Mouse (Mus musculus): ENCODE data around the gene Msrb3. TPM values are rescaled to one million over a fixed set of nuclear protein-coding genes. Genes with fewer than 3 reads are reported as not detected.

The Msrb3 gene
- total and polyA plus RNA-seq, 3 experiments = 0.15 TPM; not detected in 1

- no peak overlapping the region for H3K27ac ChIP-seq (ENCODE audit: control insufficient read depth, low read depth, low read length)
- H3K36me3 ChIP-seq (ENCODE audit: control insufficient read depth in 1 of 2, insufficient read depth in 2 of 2, low read length in 2 of 2) = peaks cover 0 to 9% of the 10 kb centered on the region in 2 experiments; a peak in 2 of 4 replicates
- TF ChIP-seq MEF2A (IDR thresholded peaks at IDR 0.05; ENCODE audit: extremely low read depth, insufficient replicate concordance, low read depth, low read length, poor library complexity, severe bottlenecking) (no peak), NRF1 (IDR thresholded peaks at IDR 0.05; ENCODE audit: insufficient read depth, low read depth, low read length, poor library complexity, severe bottlenecking) (no peak), USF1 (IDR thresholded peaks at IDR 0.05; ENCODE audit: low read depth, low read length) (no peak), E2F4 (IDR thresholded peaks at IDR 0.05; ENCODE audit: borderline replicate concordance, low read depth, low read length) (no peak), GATA1 (IDR thresholded peaks at IDR 0.05; ENCODE audit: low read depth, low read length) (no peak), ZC3H11A (IDR thresholded peaks at IDR 0.05; ENCODE audit: low read depth, low read length) (no peak), NELFE (IDR thresholded peaks at IDR 0.05; ENCODE audit: low read depth, low read length) (no peak), MAX (IDR thresholded peaks at IDR 0.05; ENCODE audit: low read length) (no peak), MYB (IDR thresholded peaks at IDR 0.05; ENCODE audit: low read depth, low read length) (no peak), MAZ (IDR thresholded peaks at IDR 0.05; ENCODE audit: low read depth, low read length) (no peak), ELF1 (IDR thresholded peaks at IDR 0.05; ENCODE audit: low read depth, low read length) (no peak), SIN3A (IDR thresholded peaks at IDR 0.05; ENCODE audit: low read length) (no peak), ZNF384 (IDR thresholded peaks at IDR 0.05; ENCODE audit: low read depth, low read length) (no peak), POLR2A (IDR thresholded peaks at IDR 0.05; ENCODE audit: control insufficient read depth in 1 of 2, insufficient read depth in 1 of 2, low read depth in 1 of 2, low read length in 2 of 2, poor library complexity in 1 of 2) (no peak), GABPA (IDR thresholded peaks at IDR 0.05; ENCODE audit: low read depth, low read length) (no peak), JUND (IDR thresholded peaks at IDR 0.05; ENCODE audit: low read depth, low read length) (no peak), SMC3 (IDR thresholded peaks at IDR 0.05; ENCODE audit: low read depth, low read length) (no peak)
- H3K4me3 ChIP-seq (ENCODE audit: control insufficient read depth in 1 of 2, insufficient read depth in 1 of 2, low read depth in 2 of 2, low read length in 2 of 2) = no peak overlapping the region
- H3K4me1 ChIP-seq (ENCODE audit: control insufficient read depth in 1 of 2, insufficient read depth in 2 of 2, low read length in 2 of 2) = peaks cover 0 to 10% of the 10 kb centered on the region in 2 experiments; a peak in 2 of 4 replicates
- DNase-seq (ENCODE audit: low read depth, low spot score) = no peak
- no peak overlapping the region for H3K9ac ChIP-seq (ENCODE audit: control insufficient read depth, low read depth, low read length, poor library complexity, severe bottlenecking)
- no peaks in the 10 kb centered on the region; the same call in 1 of the 2 replicates for H3K79me2 ChIP-seq (ENCODE audit: control insufficient read depth, insufficient read depth, low read length, poor library complexity)
- H3K27me3 ChIP-seq (ENCODE audit: control insufficient read depth in 1 of 2, insufficient read depth in 2 of 2, low read length in 2 of 2) = no peaks in the 10 kb centered on the region
- H3K9me3 ChIP-seq (replicated peaks; ENCODE audit: insufficient read depth, low read length) = no peaks in the 10 kb centered on the region
These were observed 24.6 kb downstream of the Msrb3 start for GRCm38 (mm10) chr10:120874261-120874660.

GRCm38 (mm10) chr10:120873646-120874201 lies 25.2 kb downstream of the Msrb3 start:
- no peaks in the 10 kb centered on the region; the same call in 1 of the 2 replicates for H3K79me2 ChIP-seq (ENCODE audit: control insufficient read depth, insufficient read depth, low read length, poor library complexity)
- H3K27ac ChIP-seq (ENCODE audit: control insufficient read depth, low read depth, low read length) = no peak overlapping the region
- H3K4me3 ChIP-seq (ENCODE audit: control insufficient read depth in 1 of 2, insufficient read depth in 1 of 2, low read depth in 2 of 2, low read length in 2 of 2) = no peak overlapping the region
- no peak for DNase-seq (ENCODE audit: low read depth, low spot score)
- no peak overlapping the region for H3K9ac ChIP-seq (ENCODE audit: control insufficient read depth, low read depth, low read length, poor library complexity, severe bottlenecking)
- no peaks in the 10 kb centered on the region for H3K9me3 ChIP-seq (replicated peaks; ENCODE audit: insufficient read depth, low read length)
- TF ChIP-seq CTCF (IDR thresholded peaks at IDR 0.05 in 2 of 3, conservative IDR thresholded peaks at IDR 0.05 in 1 of 3; ENCODE audit: control insufficient read depth in 1 of 3, insufficient read depth in 1 of 3, low read depth in 2 of 3, low read length in 3 of 3, poor library complexity in 1 of 3, severe bottlenecking in 1 of 3) = no peak
- no peak for TF ChIP-seq HCFC1 (IDR thresholded peaks at IDR 0.05; ENCODE audit: low read depth, low read length)
- TF ChIP-seq CHD2 (IDR thresholded peaks at IDR 0.05; ENCODE audit: low read length) = no peak
- TF ChIP-seq ETS1 (IDR thresholded peaks at IDR 0.05; ENCODE audit: low read depth, low read length) = no peak
- no peak for TF ChIP-seq MAZ (IDR thresholded peaks at IDR 0.05; ENCODE audit: low read depth, low read length)
- no peak for TF ChIP-seq MAX (IDR thresholded peaks at IDR 0.05; ENCODE audit: low read length)
- no peak for TF ChIP-seq SIN3A (IDR thresholded peaks at IDR 0.05; ENCODE audit: low read length)
- TF ChIP-seq KAT2A (conservative IDR thresholded peaks at IDR 0.05; ENCODE audit: low read depth, low read length) = no peak
- TF ChIP-seq CHD1 (IDR thresholded peaks at IDR 0.05; ENCODE audit: low read depth, low read length) = no peak
- no peak for TF ChIP-seq E2F4 (IDR thresholded peaks at IDR 0.05; ENCODE audit: borderline replicate concordance, low read depth, low read length)
- no peak for TF ChIP-seq JUND (IDR thresholded peaks at IDR 0.05; ENCODE audit: low read depth, low read length)
- no peak for TF ChIP-seq POLR2AphosphoS5 (IDR thresholded peaks at IDR 0.05; ENCODE audit: borderline replicate concordance, low read depth, low read length)
- no peak for TF ChIP-seq BHLHE40 (IDR thresholded peaks at IDR 0.05; ENCODE audit: borderline replicate concordance, low read depth, low read length)
- TF ChIP-seq TAL1 (IDR thresholded peaks at IDR 0.05; ENCODE audit: low read length) = no peak
- no peak for TF ChIP-seq USF2 (IDR thresholded peaks at IDR 0.05; ENCODE audit: borderline replicate concordance in 1 of 2, insufficient read depth in 1 of 2, low read depth in 1 of 2, low read length in 2 of 2)
- TF ChIP-seq ZC3H11A (IDR thresholded peaks at IDR 0.05; ENCODE audit: low read depth, low read length) = no peak
- H3K4me1 ChIP-seq (ENCODE audit: control insufficient read depth in 1 of 2, insufficient read depth in 2 of 2, low read length in 2 of 2) = peaks cover 0 to 10% of the 10 kb centered on the region in 2 experiments; a peak in 2 of 4 replicates
- H3K27me3 ChIP-seq (ENCODE audit: control insufficient read depth in 1 of 2, insufficient read depth in 2 of 2, low read length in 2 of 2) = no peaks in the 10 kb centered on the region
- H3K36me3 ChIP-seq (ENCODE audit: control insufficient read depth in 1 of 2, insufficient read depth in 2 of 2, low read length in 2 of 2) = peaks cover 0 to 9% of the 10 kb centered on the region in 2 experiments; a peak in 2 of 4 replicates

Data from MEL (cell line).